Mouse (Mus musculus) skeletal muscle tissue, adult 2 months (tissue): Measurements from ENCODE around the gene Zfp14.

ENCODE experiments used
- DNase-seq: peaks from one replicate; pipeline ENCODE4 v3.0.0-alpha.2; 2012; ENCODE audit warnings: low read depth, low spot score

The Zfp14 gene

GRCm38 (mm10) chr7:30050882-30051548 is at the start of gene Zfp14:
Gene Zfp14 (minus strand): TSS chr7:30051380.
- DNase-seq, result peak; percentile 75

- DNase-seq, result no peak
Measured at GRCm38 (mm10) chr7:30099297-30099696, 48.1 kb upstream of the Zfp14 start.

GRCm38 (mm10) chr7:30095551-30096125 is 44.5 kb upstream of the Zfp14 start:
- no peak for DNase-seq

- DNase-seq, result peak; percentile 87
Measured at GRCm38 (mm10) chr7:30094646-30095429, 43.7 kb upstream of the Zfp14 start, which contains the start of gene Zfp260. Gene Zfp260 (plus strand): TSS chr7:30094777.

GRCm38 (mm10) chr7:30093918-30094415 is 42.8 kb upstream of the Zfp14 start:
- DNase-seq, result no peak

GRCm38 (mm10) chr7:30092666-30093065 is 41.5 kb upstream of the Zfp14 start:
- DNase-seq, result no peak

GRCm38 (mm10) chr7:30090970-30091585 is 39.9 kb upstream of the Zfp14 start:
- DNase-seq, result no peak

- peak; percentile 98 for DNase-seq
Measured at GRCm38 (mm10) chr7:30090092-30090969, 39.2 kb upstream of the Zfp14 start, which contains the start of the genes Gm26920 and Zfp566. Gene Gm26920 (minus strand): TSS chr7:30090410. Gene Zfp566 (minus strand): TSS chr7:30090527.

- no peak for DNase-seq
Measured at GRCm38 (mm10) chr7:30089405-30089804, 38.2 kb upstream of the Zfp14 start.

- DNase-seq, result no peak
Measured at GRCm38 (mm10) chr7:30086524-30086923, 35.3 kb upstream of the Zfp14 start.

GRCm38 (mm10) chr7:30072146-30073028 is 21.2 kb upstream of the Zfp14 start, which contains the start of gene Zfp82:
Gene Zfp82 (minus strand): TSS chr7:30072900.
- peak; percentile 90 for DNase-seq

GRCm38 (mm10) chr7:30064622-30065021 is 13.4 kb upstream of the Zfp14 start:
- DNase-seq, result no peak

GRCm38 (mm10) chr7:30062478-30062877 is 11.3 kb upstream of the Zfp14 start:
- DNase-seq, result no peak

- peak; percentile 15 for DNase-seq
Measured at GRCm38 (mm10) chr7:30060341-30060740, 9.2 kb upstream of the Zfp14 start.

GRCm38 (mm10) chr7:30053591-30053990 is 2.4 kb upstream of the Zfp14 start:
- no peak for DNase-seq

- no peak for DNase-seq
Measured at GRCm38 (mm10) chr7:30048126-30048525, 3.1 kb downstream of the Zfp14 start.

- no peak for DNase-seq
Measured at GRCm38 (mm10) chr7:30044354-30044753, 6.8 kb downstream of the Zfp14 start.

GRCm38 (mm10) chr7:30034331-30034730 is 16.8 kb downstream of the Zfp14 start:
- no peak for DNase-seq

GRCm38 (mm10) chr7:30031379-30031778 is 19.8 kb downstream of the Zfp14 start:
- DNase-seq, result no peak

GRCm38 (mm10) chr7:30030677-30031076 is 20.5 kb downstream of the Zfp14 start:
- DNase-seq, result no peak
